Mouse (Mus musculus): Measurements from ENCODE around the gene Tubb3. TPM values are rescaled to one million over a fixed set of nuclear protein-coding genes. Genes with fewer than 3 reads are reported as not detected.
"Not testable (repeated sequence)": the region's sequence is repeated elsewhere in the genome, so short reads cannot be mapped to it uniquely, and the experiment has no call there.

Gene Tubb3
- polyA plus RNA-seq, 1 experiment from 2014 or later = 46.7 TPM

- no peak for ATAC-seq (ENCODE audit: insufficient read depth, low FRiP score)
- Histone ChIP-seq H3K9me3 (replicated peaks; ENCODE audit: control insufficient read depth, low read length) (no peaks in the 10 kb centered on the region), H3K27me3 (ENCODE audit: control insufficient read depth, insufficient read depth, low read length) (peaks cover 62% of the 10 kb centered on the region), H3K4me3 (replicated peaks; ENCODE audit: low read length) (no peak overlapping the region), H3K4me2 (ENCODE audit: low read depth, low read length) (no peak overlapping the region), H3K9ac (ENCODE audit: low read length) (no peak overlapping the region), H3K27ac (ENCODE audit: low read length) (no peak overlapping the region), H3K36me3 (ENCODE audit: control insufficient read depth, insufficient read depth, low read length) (no peaks in the 10 kb centered on the region), H3K4me1 (ENCODE audit: control insufficient read depth, insufficient read depth, low read length) (peaks cover 7% of the 10 kb centered on the region)
- WGBS = 71% methylated on average over 8 of the region's 8 CpGs
Observed at GRCm38 (mm10) chr8:123410049-123410587, 1.1 kb upstream of the Tubb3 start.

- peak overlapping the region; percentile 49 for H3K4me2 ChIP-seq (ENCODE audit: low read depth, low read length)
- no peaks in the 10 kb centered on the region for H3K36me3 ChIP-seq (ENCODE audit: control insufficient read depth, insufficient read depth, low read length)
- no peak overlapping the region for H3K9ac ChIP-seq (ENCODE audit: low read length)
- H3K4me1 ChIP-seq (ENCODE audit: control insufficient read depth, insufficient read depth, low read length) = peaks cover 7% of the 10 kb centered on the region
- peaks cover 62% of the 10 kb centered on the region for H3K27me3 ChIP-seq (ENCODE audit: control insufficient read depth, insufficient read depth, low read length)
- WGBS = 13% methylated on average over 11 of the region's 11 CpGs
- H3K9me3 ChIP-seq (replicated peaks; ENCODE audit: control insufficient read depth, low read length) = no peaks in the 10 kb centered on the region
- no peak for ATAC-seq (ENCODE audit: insufficient read depth, low FRiP score)
- H3K4me3 ChIP-seq (replicated peaks; ENCODE audit: low read length) = peak overlapping the region; percentile 31
- no peak overlapping the region for H3K27ac ChIP-seq (ENCODE audit: low read length)
Observed at GRCm38 (mm10) chr8:123410788-123411187, 436 bp upstream of the Tubb3 start.

GRCm38 (mm10) chr8:123411781-123412327 lies 630 bp downstream of the Tubb3 start:
- ATAC-seq (ENCODE audit: insufficient read depth, low FRiP score) = no peak
- H3K9me3 ChIP-seq (replicated peaks; ENCODE audit: control insufficient read depth, low read length) = no peaks in the 10 kb centered on the region
- no peaks in the 10 kb centered on the region for H3K36me3 ChIP-seq (ENCODE audit: control insufficient read depth, insufficient read depth, low read length)
- peak overlapping the region; percentile 49 for H3K4me2 ChIP-seq (ENCODE audit: low read depth, low read length)
- peak overlapping the region; percentile 31 for H3K4me3 ChIP-seq (replicated peaks; ENCODE audit: low read length)
- H3K9ac ChIP-seq (ENCODE audit: low read length) = no peak overlapping the region
- H3K27me3 ChIP-seq (ENCODE audit: control insufficient read depth, insufficient read depth, low read length) = peaks cover 62% of the 10 kb centered on the region
- 10% methylated on average over 16 of the region's 16 CpGs for WGBS
- H3K27ac ChIP-seq (ENCODE audit: low read length) = no peak overlapping the region
- peaks cover 7% of the 10 kb centered on the region for H3K4me1 ChIP-seq (ENCODE audit: control insufficient read depth, insufficient read depth, low read length)

- WGBS = 4% methylated on average over 12 of the region's 12 CpGs
- Histone ChIP-seq H3K4me2 (ENCODE audit: low read depth, low read length) (no peak overlapping the region), H3K9me3 (replicated peaks; ENCODE audit: control insufficient read depth, low read length) (no peaks in the 10 kb centered on the region), H3K4me1 (ENCODE audit: control insufficient read depth, insufficient read depth, low read length) (peaks cover 7% of the 10 kb centered on the region), H3K9ac (ENCODE audit: low read length) (no peak overlapping the region), H3K4me3 (replicated peaks; ENCODE audit: low read length) (peak overlapping the region; percentile 31; the same call in 1 of the 2 replicates), H3K27ac (ENCODE audit: low read length) (no peak overlapping the region), H3K36me3 (ENCODE audit: control insufficient read depth, insufficient read depth, low read length) (no peaks in the 10 kb centered on the region), H3K27me3 (ENCODE audit: control insufficient read depth, insufficient read depth, low read length) (peaks cover 55% of the 10 kb centered on the region)
- ATAC-seq (ENCODE audit: insufficient read depth, low FRiP score) = no peak
Observed at GRCm38 (mm10) chr8:123412560-123413170, 1.4 kb downstream of the Tubb3 start.

- H3K36me3 ChIP-seq (ENCODE audit: control insufficient read depth, insufficient read depth, low read length) = no peaks in the 10 kb centered on the region
- no peak overlapping the region for H3K4me3 ChIP-seq (replicated peaks; ENCODE audit: low read length)
- H3K4me2 ChIP-seq (ENCODE audit: low read depth, low read length) = no peak overlapping the region
- no peak for ATAC-seq (ENCODE audit: insufficient read depth, low FRiP score)
- no peak overlapping the region for H3K9ac ChIP-seq (ENCODE audit: low read length)
- WGBS = 6% methylated on average over 9 of the region's 9 CpGs
- H3K27me3 ChIP-seq (ENCODE audit: control insufficient read depth, insufficient read depth, low read length) = peaks cover 44% of the 10 kb centered on the region
- no peak overlapping the region for H3K27ac ChIP-seq (ENCODE audit: low read length)
- peaks cover 7% of the 10 kb centered on the region for H3K4me1 ChIP-seq (ENCODE audit: control insufficient read depth, insufficient read depth, low read length)
- H3K9me3 ChIP-seq (replicated peaks; ENCODE audit: control insufficient read depth, low read length) = no peaks in the 10 kb centered on the region
Observed at GRCm38 (mm10) chr8:123414255-123414654, 3.0 kb downstream of the Tubb3 start.

GRCm38 (mm10) chr8:123414997-123415696 lies 3.9 kb downstream of the Tubb3 start:
- H3K27ac ChIP-seq (ENCODE audit: low read length); H3K9me3 ChIP-seq (replicated peaks; ENCODE audit: control insufficient read depth, low read length); H3K4me2 ChIP-seq (ENCODE audit: low read depth, low read length); H3K4me3 ChIP-seq (replicated peaks; ENCODE audit: low read length); H3K4me1 ChIP-seq (ENCODE audit: control insufficient read depth, insufficient read depth, low read length); H3K9ac ChIP-seq (ENCODE audit: low read length); H3K36me3 ChIP-seq (ENCODE audit: control insufficient read depth, insufficient read depth, low read length); ATAC-seq (ENCODE audit: insufficient read depth, low FRiP score): not testable (repeated sequence)
- peaks cover 36% of the 10 kb centered on the region for H3K27me3 ChIP-seq (ENCODE audit: control insufficient read depth, insufficient read depth, low read length)
- 77% methylated on average over 5 of the region's 5 CpGs for WGBS

GRCm38 (mm10) chr8:123415967-123416943 lies 5.0 kb downstream of the Tubb3 start:
- H3K36me3 ChIP-seq (ENCODE audit: control insufficient read depth, insufficient read depth, low read length) = no peaks in the 10 kb centered on the region
- peaks cover 6% of the 10 kb centered on the region for H3K4me1 ChIP-seq (ENCODE audit: control insufficient read depth, insufficient read depth, low read length)
- no peak overlapping the region for H3K4me3 ChIP-seq (replicated peaks; ENCODE audit: low read length)
- H3K27me3 ChIP-seq (ENCODE audit: control insufficient read depth, insufficient read depth, low read length) = peaks cover 25% of the 10 kb centered on the region
- H3K4me2 ChIP-seq (ENCODE audit: low read depth, low read length) = no peak overlapping the region
- no peak overlapping the region for H3K27ac ChIP-seq (ENCODE audit: low read length)
- no peaks in the 10 kb centered on the region for H3K9me3 ChIP-seq (replicated peaks; ENCODE audit: control insufficient read depth, low read length)
- H3K9ac ChIP-seq (ENCODE audit: low read length) = no peak overlapping the region
- WGBS = 74% methylated on average over 8 of the region's 8 CpGs
- ATAC-seq (ENCODE audit: insufficient read depth, low FRiP score) = no peak

GRCm38 (mm10) chr8:123416944-123417555 lies 5.8 kb downstream of the Tubb3 start:
- H3K4me1 ChIP-seq (ENCODE audit: control insufficient read depth, insufficient read depth, low read length) = no peaks in the 10 kb centered on the region; the same call in 1 of the 2 replicates
- no peak overlapping the region for H3K9ac ChIP-seq (ENCODE audit: low read length)
- H3K4me2 ChIP-seq (ENCODE audit: low read depth, low read length) = no peak overlapping the region
- no peaks in the 10 kb centered on the region for H3K9me3 ChIP-seq (replicated peaks; ENCODE audit: control insufficient read depth, low read length)
- ATAC-seq (ENCODE audit: insufficient read depth, low FRiP score) = no peak
- H3K4me3 ChIP-seq (replicated peaks; ENCODE audit: low read length) = no peak overlapping the region
- H3K27me3 ChIP-seq (ENCODE audit: control insufficient read depth, insufficient read depth, low read length) = peaks cover 17% of the 10 kb centered on the region
- 70% methylated on average over 8 of the region's 8 CpGs for WGBS
- no peaks in the 10 kb centered on the region for H3K36me3 ChIP-seq (ENCODE audit: control insufficient read depth, insufficient read depth, low read length)
- H3K27ac ChIP-seq (ENCODE audit: low read length) = no peak overlapping the region

Data from stomach, embryonic 16.5 days (tissue).